Mouse (Mus musculus) ovary, adult 10 weeks (tissue): ENCODE data around the gene Kcnj6. TPM values are rescaled to one million over a fixed set of nuclear protein-coding genes. Genes with fewer than 3 reads are reported as not detected.

ENCODE experiments used
- polyA plus RNA-seq: library from polyadenylated mRNA; stranded (reverse); fragments of 350-450 nt; fragmentation: Illumina TruSeq; extraction: RNeasy Lipid Tissue Mini Kit (QIAGEN cat#74804); gene quantifications from one replicate; pipeline ENCODE4 v1.2.3, GENCODE M21; 2014

Kcnj6 gene
- not detected for polyA plus RNA-seq

DNA sequence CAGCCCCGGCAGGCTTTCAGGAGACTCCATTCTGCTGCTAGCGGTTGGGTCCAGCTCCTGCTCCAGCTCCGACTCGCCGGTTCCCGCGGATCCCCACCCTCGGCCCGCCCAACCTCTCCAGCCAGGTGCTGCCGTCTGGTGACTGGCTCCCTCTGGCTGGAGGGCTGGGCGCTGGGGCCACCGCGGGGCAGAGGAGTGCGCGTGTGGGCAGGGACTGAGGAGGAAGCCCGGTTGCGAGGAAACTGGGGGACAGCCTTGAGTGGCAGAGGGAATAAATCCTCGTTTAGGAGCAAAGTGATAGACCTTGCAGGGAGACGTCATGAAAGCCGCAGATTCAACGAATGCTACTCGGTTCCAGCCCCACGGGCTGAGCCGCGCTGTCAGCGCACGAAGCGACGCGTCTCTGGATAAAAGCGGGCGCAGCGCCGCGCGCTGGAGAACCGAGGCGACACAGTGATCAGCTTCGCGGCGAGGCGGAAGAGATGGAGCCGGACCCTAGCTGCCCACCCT is at the start of gene Kcnj6:
Gene Kcnj6, minus strand, starts transcription at position 362 of the 510 bp plus-strand sequence.

